Mouse (Mus musculus): ENCODE measurements around the gene Sars.

The Sars gene

GRCm38 (mm10) chr3:108424944-108425623 is 19.9 kb downstream of the Sars start:
- no peak for DNase-seq (ENCODE audit: low read depth, low spot score)

- peak; percentile 68 for DNase-seq (ENCODE audit: low read depth, low spot score)
Measured at GRCm38 (mm10) chr3:108423844-108424801, 20.9 kb downstream of the Sars start.

- DNase-seq (ENCODE audit: low read depth, low spot score), result no peak
Measured at GRCm38 (mm10) chr3:108423006-108423405, 22.0 kb downstream of the Sars start.

GRCm38 (mm10) chr3:108415831-108416223 is 29.2 kb downstream of the Sars start:
- DNase-seq (ENCODE audit: low read depth, low spot score), result peak; percentile 72

- no peak for DNase-seq (ENCODE audit: low read depth, low spot score)
Measured at GRCm38 (mm10) chr3:108414857-108415830, 29.9 kb downstream of the Sars start, which contains the start of gene Celsr2. Gene Celsr2 (minus strand): TSS chr3:108415552.

- no peak for DNase-seq (ENCODE audit: low read depth, low spot score)
Measured at GRCm38 (mm10) chr3:108413634-108414360, 31.2 kb downstream of the Sars start.

- DNase-seq (ENCODE audit: low read depth, low spot score), result no peak
Measured at GRCm38 (mm10) chr3:108411754-108412121, 33.3 kb downstream of the Sars start.

GRCm38 (mm10) chr3:108411026-108411753 is 33.8 kb downstream of the Sars start:
- DNase-seq (ENCODE audit: low read depth, low spot score), result no peak

GRCm38 (mm10) chr3:108410359-108410714 is 34.7 kb downstream of the Sars start:
- no peak for DNase-seq (ENCODE audit: low read depth, low spot score)

GRCm38 (mm10) chr3:108409656-108410358 is 35.2 kb downstream of the Sars start:
- no peak for DNase-seq (ENCODE audit: low read depth, low spot score)

- DNase-seq (ENCODE audit: low read depth, low spot score), result no peak
Measured at GRCm38 (mm10) chr3:108408517-108409008, 36.4 kb downstream of the Sars start.

GRCm38 (mm10) chr3:108406306-108406885 is 38.6 kb downstream of the Sars start:
- DNase-seq (ENCODE audit: low read depth, low spot score), result peak; percentile 46

GRCm38 (mm10) chr3:108405536-108406305 is 39.3 kb downstream of the Sars start:
- DNase-seq (ENCODE audit: low read depth, low spot score), result peak; percentile 78

- DNase-seq (ENCODE audit: low read depth, low spot score), result no peak
Measured at GRCm38 (mm10) chr3:108402528-108402920, 42.5 kb downstream of the Sars start.

- DNase-seq (ENCODE audit: low read depth, low spot score), result peak; percentile 71
Measured at GRCm38 (mm10) chr3:108401692-108402527, 43.1 kb downstream of the Sars start.

- no peak for DNase-seq (ENCODE audit: low read depth, low spot score)
Measured at GRCm38 (mm10) chr3:108400442-108400841, 44.6 kb downstream of the Sars start.

- no peak for DNase-seq (ENCODE audit: low read depth, low spot score)
Measured at GRCm38 (mm10) chr3:108398281-108398680, 46.7 kb downstream of the Sars start.
